Mouse (Mus musculus) kidney, adult 2 months (tissue): ENCODE measurements around the gene Selenon.
A peak's percentile ranks its signal among the peaks of the same experiment; 100 is the strongest.

Source experiments
- CTCF ChIP-seq: fragments of 200-500 bp; conservative IDR thresholded peaks from 2 replicates; pipeline ENCODE4 v1.5.1; 2011; ENCODE audit warnings: low read depth, mild to moderate bottlenecking, control low read depth, low read length, moderate library complexity, mixed read lengths; ENCODE audit not compliant: insufficient read depth, insufficient read length
- POLR2A ChIP-seq: fragments of 200-500 bp; IDR thresholded peaks from one replicate; pipeline ENCODE4 v1.6.1; 2011; ENCODE audit warnings: low read depth, low read length, control low read depth

GRCm38 (mm10) chr4:134583513-134583912 is 31.5 kb upstream of the Selenon start:
- TF ChIP-seq CTCF (peak; percentile 57), POLR2A (no peak)
